Mouse (Mus musculus) liver, embryonic 15.5 days (tissue): ENCODE results near the gene Zdhhc1. TPM values are rescaled to one million over a fixed set of nuclear protein-coding genes. Genes with fewer than 3 reads are reported as not detected.

Experiments
- ATAC-seq: fragments of 200-750 bp; cut with Nextera tagmentation; 2 replicates; pipeline ENCODE4 v1.8.0; 2017; ENCODE audit warnings: moderate number of reproducible peaks, mild to moderate bottlenecking, moderate library complexity; ENCODE audit not compliant: insufficient read depth
- H3K27ac ChIP-seq: fragments of 300-500 bp; sonication (generic); replicated peaks from 2 replicates; pipeline ENCODE4 v1.5.1; 2015; ENCODE audit warnings: mild to moderate bottlenecking, inconsistent platforms
- H3K27me3 ChIP-seq: fragments of 300-500 bp; sonication (generic); 2 replicates; pipeline ENCODE4 v1.6.1; 2015; ENCODE audit warnings: mild to moderate bottlenecking, inconsistent platforms
- H3K36me3 ChIP-seq: fragments of 300-500 bp; sonication (generic); replicated peaks from 2 replicates; pipeline ENCODE4 v1.6.1; 2015; ENCODE audit warnings: moderate library complexity, mild to moderate bottlenecking, inconsistent platforms
- H3K4me1 ChIP-seq: fragments of 300-500 bp; sonication (generic); replicated peaks from 2 replicates; pipeline ENCODE4 v1.6.1; 2015; ENCODE audit warnings: inconsistent platforms
- H3K4me2 ChIP-seq: fragments of 300-500 bp; sonication (generic); 2 replicates; pipeline ENCODE4 v1.6.1; 2015; ENCODE audit warnings: moderate library complexity, mild to moderate bottlenecking, inconsistent platforms
- H3K4me3 ChIP-seq: fragments of 300-500 bp; sonication (generic); replicated peaks from 2 replicates; pipeline ENCODE4 v1.5.1; 2015; ENCODE audit warnings: mild to moderate bottlenecking, inconsistent platforms
- H3K9ac ChIP-seq: fragments of 300-500 bp; sonication (generic); 2 replicates; pipeline ENCODE4 v1.6.1; 2015; ENCODE audit warnings: moderate library complexity, mild to moderate bottlenecking, inconsistent platforms
- H3K9me3 ChIP-seq: fragments of 300-500 bp; sonication (generic); replicated peaks from 2 replicates; pipeline ENCODE4 v1.6.1; 2016; ENCODE audit warnings: inconsistent platforms
- WGBS: fragments of 180-500 bp; shearing (Covaris S2); methylation state at CpG from one replicate; pipeline ENCODE4 v1.1.7; 2015; ENCODE audit warnings: mixed read lengths; ENCODE audit not compliant: insufficient replicate concordance; 5-methylcytosine and 5-hydroxymethylcytosine counted together
- polyA plus RNA-seq: library from polyadenylated mRNA; unstranded; fragments of >200 nt; fragmentation: Nextera tagmentation; extraction: Ambion mirVana; gene quantifications from 2 replicates; pipeline ENCODE4 v1.2.1, GENCODE M21; 2015

The Zdhhc1 gene
- 1.9 and 2.3 TPM in 2 replicates for polyA plus RNA-seq

GRCm38 (mm10) chr8:105496439-105497180 is at the start of gene Zdhhc1:
TSS of gene Zdhhc1 (minus strand) at chr8:105496902.
- peak; percentile 79 for ATAC-seq
- Histone ChIP-seq H3K9me3 (no peaks in the 10 kb centered on the region), H3K4me1 (peaks cover 23% of the 10 kb centered on the region), H3K27me3 (peaks cover 32% of the 10 kb centered on the region), H3K9ac (peak within 1 kb of the TSS; percentile 63), H3K27ac (no peak within 1 kb of the TSS; the same call in 1 of the 2 replicates), H3K4me2 (peak within 1 kb of the TSS; percentile 95), H3K36me3 (no peaks in the 10 kb centered on the region), H3K4me3 (peak within 1 kb of the TSS; percentile 69)
- WGBS = under 1% methylated on average over 68 of the region's 68 CpGs

- Histone ChIP-seq H3K9me3 (no peaks in the 10 kb centered on the region), H3K4me2 (no peak overlapping the region), H3K36me3 (0 out of 2 replicates have a peak, but pooled peaks cover 3% of the 10 kb centered on the region), H3K27ac (peak overlapping the region; percentile 35; the same call in 1 of the 2 replicates), H3K27me3 (no peaks in the 10 kb centered on the region), H3K4me3 (no peak overlapping the region), H3K4me1 (peaks cover 70% of the 10 kb centered on the region), H3K9ac (peak overlapping the region; percentile 27; the same call in 1 of the 2 replicates)
- ATAC-seq = no peak
- WGBS = 90% methylated on average over 3 of the region's 3 CpGs
These were observed 48.5 kb upstream of the Zdhhc1 start for GRCm38 (mm10) chr8:105545249-105545648.

GRCm38 (mm10) chr8:105544544-105545205 is 48.0 kb upstream of the Zdhhc1 start:
- 57% methylated on average over 7 of the region's 7 CpGs for WGBS
- H3K9ac ChIP-seq = peak overlapping the region; percentile 27; the same call in 1 of the 2 replicates
- H3K4me1 ChIP-seq = peaks cover 74% of the 10 kb centered on the region
- ATAC-seq = no peak
- H3K27me3 ChIP-seq = no peaks in the 10 kb centered on the region
- H3K36me3 ChIP-seq = peaks cover 4% of the 10 kb centered on the region; the same call in 1 of the 2 replicates
- H3K4me2 ChIP-seq = no peak overlapping the region
- H3K4me3 ChIP-seq = no peak overlapping the region
- H3K27ac ChIP-seq = peak overlapping the region; percentile 35
- no peaks in the 10 kb centered on the region for H3K9me3 ChIP-seq

GRCm38 (mm10) chr8:105543703-105544102 is 47.0 kb upstream of the Zdhhc1 start:
- Histone ChIP-seq H3K4me1 (peaks cover 83% of the 10 kb centered on the region), H3K27me3 (no peaks in the 10 kb centered on the region), H3K4me2 (no peak overlapping the region), H3K4me3 (no peak overlapping the region), H3K9me3 (no peaks in the 10 kb centered on the region), H3K27ac (peak overlapping the region; percentile 35), H3K9ac (no peak overlapping the region), H3K36me3 (peaks cover 13% of the 10 kb centered on the region)
- no peak for ATAC-seq
- WGBS = 2% methylated on average over 1 of the region's 1 CpGs

GRCm38 (mm10) chr8:105542808-105543207 is 46.1 kb upstream of the Zdhhc1 start:
- H3K36me3 ChIP-seq = peaks cover 22% of the 10 kb centered on the region
- peak; percentile 51 for ATAC-seq
- no peaks in the 10 kb centered on the region for H3K27me3 ChIP-seq
- no peak overlapping the region for H3K4me3 ChIP-seq
- H3K4me1 ChIP-seq = peaks cover 83% of the 10 kb centered on the region
- peak overlapping the region; percentile 18; the same call in 1 of the 2 replicates for H3K9ac ChIP-seq
- H3K9me3 ChIP-seq = no peaks in the 10 kb centered on the region
- H3K27ac ChIP-seq = peak overlapping the region; percentile 90
- WGBS = 60% methylated on average over 2 of the region's 2 CpGs
- peak overlapping the region; percentile 60 for H3K4me2 ChIP-seq

GRCm38 (mm10) chr8:105542032-105542656 is 45.4 kb upstream of the Zdhhc1 start:
- H3K9ac ChIP-seq = no peak overlapping the region; the same call in 1 of the 2 replicates
- H3K4me2 ChIP-seq = peak overlapping the region; percentile 60
- H3K27me3 ChIP-seq = no peaks in the 10 kb centered on the region
- peaks cover 29% of the 10 kb centered on the region for H3K36me3 ChIP-seq
- H3K9me3 ChIP-seq = no peaks in the 10 kb centered on the region
- no peak overlapping the region for H3K4me3 ChIP-seq
- ATAC-seq = peak; percentile 90
- 20% methylated on average over 3 of the region's 3 CpGs for WGBS
- peaks cover 80% of the 10 kb centered on the region for H3K4me1 ChIP-seq
- H3K27ac ChIP-seq = peak overlapping the region; percentile 90

- Histone ChIP-seq H3K9me3 (no peaks in the 10 kb centered on the region), H3K4me1 (peaks cover 61% of the 10 kb centered on the region), H3K9ac (no peak overlapping the region), H3K4me3 (no peak overlapping the region), H3K4me2 (no peak overlapping the region), H3K27ac (no peak overlapping the region), H3K27me3 (no peaks in the 10 kb centered on the region), H3K36me3 (peaks cover 54% of the 10 kb centered on the region)
- 87% methylated on average over 4 of the region's 4 CpGs for WGBS
- ATAC-seq = no peak
These were observed 42.2 kb upstream of the Zdhhc1 start for GRCm38 (mm10) chr8:105538940-105539339.

GRCm38 (mm10) chr8:105537011-105537677 is 40.4 kb upstream of the Zdhhc1 start:
- peaks cover 54% of the 10 kb centered on the region for H3K36me3 ChIP-seq

GRCm38 (mm10) chr8:105536546-105536945 is 39.8 kb upstream of the Zdhhc1 start:
- no peak for ATAC-seq
- Histone ChIP-seq H3K4me1 (peaks cover 61% of the 10 kb centered on the region), H3K27me3 (no peaks in the 10 kb centered on the region), H3K27ac (no peak overlapping the region), H3K4me3 (no peak overlapping the region), H3K9ac (no peak overlapping the region), H3K36me3 (peaks cover 52% of the 10 kb centered on the region), H3K9me3 (no peaks in the 10 kb centered on the region), H3K4me2 (no peak overlapping the region)
- WGBS = 81% methylated on average over 3 of the region's 3 CpGs

More at GRCm38 (mm10) chr8:105537011-105537677, 40.4 kb upstream of the Zdhhc1 start:
- H3K4me1 ChIP-seq = peaks cover 61% of the 10 kb centered on the region
- no peak overlapping the region for H3K9ac ChIP-seq
- no peak overlapping the region for H3K4me3 ChIP-seq
- no peaks in the 10 kb centered on the region for H3K9me3 ChIP-seq
- no peak overlapping the region for H3K27ac ChIP-seq
- WGBS = 83% methylated on average over 6 of the region's 6 CpGs
- no peak overlapping the region for H3K4me2 ChIP-seq
- ATAC-seq = no peak
- no peaks in the 10 kb centered on the region for H3K27me3 ChIP-seq

- Histone ChIP-seq H3K4me2 (no peak overlapping the region), H3K27me3 (no peaks in the 10 kb centered on the region), H3K27ac (peak overlapping the region; percentile 42), H3K9me3 (no peaks in the 10 kb centered on the region), H3K4me3 (no peak overlapping the region), H3K9ac (no peak overlapping the region), H3K4me1 (peaks cover 39% of the 10 kb centered on the region), H3K36me3 (peaks cover 71% of the 10 kb centered on the region)
- 8% methylated on average over 1 of the region's 1 CpGs for WGBS
- peak; percentile 64 for ATAC-seq
These were observed 37.2 kb upstream of the Zdhhc1 start for GRCm38 (mm10) chr8:105533892-105534329.
